Mouse (Mus musculus) retina, postnatal 1 day (tissue): ENCODE data around the gene Gm826.

Experiments used
- DNase-seq: peaks from one replicate; pipeline ENCODE4 v3.0.0-alpha.2; 2012

Gene Gm826

DNA sequence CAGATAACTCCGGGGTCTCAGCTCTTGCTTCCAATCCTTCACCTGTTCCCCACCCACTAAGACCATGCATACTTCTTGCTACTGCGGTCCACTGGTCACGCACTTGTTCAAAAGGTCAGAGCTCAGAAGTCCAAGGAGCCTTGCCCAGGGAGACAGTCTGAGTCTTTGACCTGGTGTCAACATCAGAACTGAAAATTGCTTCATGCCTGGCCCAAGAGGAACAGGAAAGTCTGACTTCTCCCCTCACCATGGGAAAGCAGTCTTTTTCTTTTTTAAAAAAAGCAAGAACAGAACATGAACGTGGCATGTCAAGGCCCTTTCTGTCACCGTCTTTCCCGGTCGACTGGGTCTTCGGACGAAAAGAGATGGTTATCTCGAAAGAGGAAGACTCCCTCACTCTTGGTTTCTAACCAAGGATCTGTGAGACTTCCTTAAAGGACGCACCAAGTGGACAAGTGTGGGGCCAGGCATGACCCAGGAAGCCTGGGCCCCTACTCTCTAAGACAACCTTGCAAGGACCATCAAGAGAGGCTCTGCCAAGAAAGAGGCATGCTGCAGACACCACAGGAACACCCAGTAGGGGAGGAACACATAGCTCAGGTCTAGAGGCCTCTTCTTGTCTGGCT is 66.0 kb downstream of the Gm826 start:
- no peak for DNase-seq

DNA sequence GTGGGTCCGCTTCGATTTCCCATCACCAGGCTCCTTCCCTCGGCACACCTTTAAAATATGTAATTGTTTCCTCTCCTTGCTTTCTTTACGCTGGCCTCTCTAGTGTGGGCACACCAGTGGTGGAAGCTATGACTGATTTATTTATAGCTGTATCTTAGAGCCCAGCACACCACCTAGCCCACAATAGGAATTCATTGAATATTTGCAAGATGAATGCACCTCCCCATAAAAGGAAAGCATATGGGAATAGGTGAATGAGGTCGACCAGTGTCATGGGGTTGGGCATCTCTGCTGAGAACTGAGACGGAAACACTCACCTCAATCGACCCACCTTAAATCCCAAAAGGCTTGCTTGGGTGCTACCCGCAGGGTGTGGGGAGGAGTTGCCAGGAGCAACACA is 70.1 kb downstream of the Gm826 start:
- DNase-seq, result no peak

DNA sequence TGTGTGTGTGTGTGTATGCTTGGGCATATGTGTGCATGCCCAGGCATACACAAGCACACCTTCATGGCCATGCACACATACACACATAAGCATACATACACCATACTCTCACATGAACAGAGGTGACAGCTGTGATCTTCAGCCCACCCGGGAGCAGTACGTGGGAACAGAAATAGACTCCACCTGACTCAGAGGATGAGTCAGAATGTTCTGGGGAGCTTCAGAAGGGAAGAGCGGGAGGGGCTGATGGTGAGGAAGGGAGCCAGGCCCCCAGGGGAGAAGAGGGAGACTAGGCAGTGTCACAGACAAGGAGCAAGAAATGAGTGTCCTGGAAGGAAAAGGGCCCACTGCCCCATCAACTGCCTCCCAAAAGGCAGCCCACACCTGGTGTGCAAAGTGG is 72.4 kb downstream of the Gm826 start:
- no peak for DNase-seq
